Mouse (Mus musculus) lung, embryonic 15.5 days (tissue): ENCODE data around the gene Mettl18. TPM values are rescaled to one million over a fixed set of nuclear protein-coding genes. Genes with fewer than 3 reads are reported as not detected.

ENCODE experiments used
- ATAC-seq: fragments of 200-750 bp; cut with Nextera tagmentation; 2 replicates; pipeline ENCODE4 v1.8.0; 2017; ENCODE audit warnings: moderate number of reproducible peaks, borderline replicate concordance; ENCODE audit not compliant: low FRiP score, low TSS enrichment; ENCODE audit errors: extremely low read depth
- H3K27ac ChIP-seq: fragments of 300-500 bp; sonication (generic); 2 replicates; pipeline ENCODE4 v1.5.1; 2015; ENCODE audit warnings: moderate library complexity, mild to moderate bottlenecking, inconsistent platforms
- H3K27me3 ChIP-seq: fragments of 300-500 bp; sonication (generic); 2 replicates; pipeline ENCODE4 v1.6.1; 2015; ENCODE audit warnings: inconsistent platforms
- H3K36me3 ChIP-seq: fragments of 300-500 bp; sonication (generic); 2 replicates; pipeline ENCODE4 v1.6.1; 2015; ENCODE audit warnings: inconsistent platforms
- H3K4me1 ChIP-seq: fragments of 300-500 bp; sonication (generic); 2 replicates; pipeline ENCODE4 v1.6.1; 2015; ENCODE audit warnings: inconsistent platforms
- H3K4me2 ChIP-seq: fragments of 300-500 bp; sonication (generic); 2 replicates; pipeline ENCODE4 v1.6.1; 2015; ENCODE audit warnings: inconsistent platforms, mild to moderate bottlenecking, moderate library complexity
- H3K4me3 ChIP-seq: fragments of 300-500 bp; sonication (generic); 2 replicates; pipeline ENCODE4 v1.5.1; 2015; ENCODE audit warnings: mild to moderate bottlenecking, inconsistent platforms
- H3K9ac ChIP-seq: fragments of 300-500 bp; sonication (generic); 2 replicates; pipeline ENCODE4 v1.6.1; 2015; ENCODE audit warnings: inconsistent platforms
- H3K9me3 ChIP-seq: fragments of 300-500 bp; sonication (generic); 2 replicates; pipeline ENCODE4 v1.6.1; 2016; ENCODE audit warnings: inconsistent platforms
- WGBS: fragments of 180-500 bp; shearing (Covaris S2); methylation state at CpG from one replicate; pipeline ENCODE4 v1.1.7; 2015; 5-methylcytosine and 5-hydroxymethylcytosine counted together
- polyA plus RNA-seq: library from polyadenylated mRNA; unstranded; fragments of >200 nt; fragmentation: Nextera tagmentation; extraction: Ambion mirVana; gene quantifications from 2 replicates; pipeline ENCODE4 v1.2.1, GENCODE M21; 2015

The Mettl18 gene
- 10.5 and 11.8 TPM in 2 replicates for polyA plus RNA-seq

DNA sequence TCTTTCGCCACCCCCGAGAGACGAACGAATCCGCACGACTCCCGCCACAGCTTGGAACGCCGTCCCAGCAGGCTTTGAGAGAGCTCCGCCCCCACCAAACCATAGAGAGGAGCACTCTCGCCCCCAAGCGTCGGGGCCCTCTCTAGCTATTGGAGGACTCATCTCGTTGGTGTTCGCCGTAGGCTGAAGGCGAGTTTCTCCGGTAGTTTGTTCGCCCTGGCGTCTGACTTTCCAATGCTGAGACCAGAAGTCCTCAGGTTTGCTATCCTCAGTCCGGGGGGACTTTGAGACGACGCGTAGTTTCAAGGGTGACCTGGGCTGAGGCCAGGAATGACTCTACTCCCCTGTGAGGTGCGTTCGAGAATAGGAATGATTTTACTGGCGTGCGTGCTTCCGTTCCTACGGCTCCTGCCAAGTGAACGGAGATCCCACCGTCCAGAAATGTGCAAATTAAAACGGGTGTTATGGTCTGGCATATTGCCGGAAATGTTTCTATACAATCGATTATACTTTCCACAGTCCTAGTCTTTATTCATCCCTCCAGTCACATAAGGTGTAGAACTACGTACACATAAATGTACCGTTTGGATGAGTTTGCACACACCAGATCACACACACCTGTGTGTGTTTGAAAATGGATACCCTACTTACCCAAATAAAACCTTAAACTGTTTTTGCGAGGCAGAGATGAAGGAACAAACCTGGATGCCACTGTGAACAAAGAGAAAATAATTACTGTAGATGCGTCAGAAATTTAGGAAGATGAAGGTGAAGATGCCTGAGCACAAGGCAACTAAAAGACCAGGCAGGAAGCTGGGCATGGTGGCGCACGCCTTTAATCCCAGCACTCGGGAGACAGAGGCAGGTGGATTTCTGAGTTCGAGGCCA, at the start of gene Mettl18, which contains the start of gene BC055324:
Gene Mettl18 (plus strand): TSS at position 169 of the 888 bp plus-strand sequence.
Gene BC055324 (minus strand): TSS at position 76 of the 888 bp plus-strand sequence.
- 2% methylated on average over 43 of the region's 43 CpGs for WGBS

GRCm38 (mm10) chr1:163953396-163953795, 41.3 kb upstream of the Mettl18 start:
- H3K9me3 ChIP-seq, result no peaks in the 10 kb centered on the region
- H3K4me2 ChIP-seq, result no peak overlapping the region
- H3K27me3 ChIP-seq, result no peaks in the 10 kb centered on the region
- H3K36me3 ChIP-seq, result peaks cover 74% of the 10 kb centered on the region
- no peak overlapping the region for H3K27ac ChIP-seq
- no peaks in the 10 kb centered on the region for H3K4me1 ChIP-seq
- ATAC-seq, result no peak
- WGBS, result 79% methylated on average over 2 of the region's 2 CpGs
- H3K4me3 ChIP-seq, result no peak overlapping the region
- no peak overlapping the region for H3K9ac ChIP-seq

More for the DNA sequence above, at the start of gene Mettl18, which contains the start of gene BC055324:
- H3K4me3 ChIP-seq, result peak within 1 kb of the TSS; percentile 72
- H3K36me3 ChIP-seq, result no peaks in the 10 kb centered on the region
- peaks cover 7% of the 10 kb centered on the region for H3K4me1 ChIP-seq
- ATAC-seq, result peak; percentile 97
- peak within 1 kb of the TSS; percentile 65 for H3K27ac ChIP-seq
- peak within 1 kb of the TSS; percentile 73 for H3K9ac ChIP-seq
- H3K9me3 ChIP-seq, result no peaks in the 10 kb centered on the region
- peak within 1 kb of the TSS; percentile 59 for H3K4me2 ChIP-seq
- H3K27me3 ChIP-seq, result no peaks in the 10 kb centered on the region

DNA sequence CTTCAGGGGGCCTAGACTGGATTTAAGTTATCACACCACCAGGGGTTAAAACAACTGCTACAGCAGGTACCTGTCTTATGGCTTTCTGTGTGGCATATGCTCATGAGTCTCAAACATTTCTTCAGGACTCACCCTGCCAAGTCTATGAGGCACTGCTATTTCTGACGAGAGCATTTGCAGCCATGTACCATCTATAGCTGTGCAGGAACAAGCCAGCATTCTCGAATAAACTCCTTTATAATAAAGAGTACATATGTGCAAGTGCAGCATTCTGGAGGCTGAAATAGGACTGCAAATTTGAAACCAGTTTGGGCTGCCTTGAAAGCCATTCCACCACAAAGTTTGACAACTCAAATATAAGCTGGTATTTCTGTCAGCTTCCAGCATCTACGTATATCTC, 36.7 kb upstream of the Mettl18 start:
- Histone ChIP-seq H3K9ac (no peak overlapping the region), H3K27me3 (no peaks in the 10 kb centered on the region), H3K36me3 (peaks cover 53% of the 10 kb centered on the region), H3K4me1 (no peaks in the 10 kb centered on the region), H3K4me3 (no peak overlapping the region), H3K9me3 (no peaks in the 10 kb centered on the region), H3K27ac (no peak overlapping the region), H3K4me2 (no peak overlapping the region)
- no peak for ATAC-seq
- 78% methylated on average over 3 of the region's 3 CpGs for WGBS

DNA sequence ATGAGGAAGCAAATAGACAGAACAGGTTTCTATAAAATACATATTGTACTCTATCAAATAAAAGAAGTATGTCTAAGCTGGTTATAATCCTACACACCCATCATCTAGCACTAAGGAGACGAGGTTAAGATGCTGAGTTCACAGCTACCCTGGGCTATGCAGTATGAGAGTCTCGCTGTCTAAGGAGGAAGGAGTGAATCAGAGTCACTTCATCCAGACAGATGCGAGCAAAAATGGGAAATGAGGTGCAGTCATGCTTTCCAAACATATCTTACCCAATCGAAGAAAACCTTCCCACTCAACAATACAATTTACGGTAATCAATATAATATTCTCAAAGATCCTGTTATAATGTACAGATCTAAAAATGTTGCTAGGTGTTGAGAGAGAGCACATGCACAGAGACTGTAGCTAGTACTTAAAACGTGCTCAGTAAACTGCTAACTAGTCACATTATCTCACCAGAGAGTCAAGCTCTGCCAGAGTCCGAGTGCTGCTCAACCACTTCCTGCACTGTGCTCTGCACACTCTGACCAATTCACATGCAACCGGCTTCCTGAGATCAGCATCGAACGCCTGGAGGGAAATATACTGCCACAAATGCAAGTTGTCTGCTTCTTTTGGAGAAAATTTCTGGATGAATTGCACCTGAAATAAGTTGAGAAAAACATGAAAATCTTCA, 30.5 kb upstream of the Mettl18 start:
- no peaks in the 10 kb centered on the region for H3K27me3 ChIP-seq
- H3K9me3 ChIP-seq, result no peaks in the 10 kb centered on the region
- 83% methylated on average over 10 of the region's 10 CpGs for WGBS
- H3K36me3 ChIP-seq, result peaks cover 34% of the 10 kb centered on the region
- ATAC-seq, result no peak
- no peak overlapping the region for H3K4me3 ChIP-seq
- no peak overlapping the region for H3K27ac ChIP-seq
- no peak overlapping the region for H3K4me2 ChIP-seq
- H3K9ac ChIP-seq, result no peak overlapping the region
- no peaks in the 10 kb centered on the region for H3K4me1 ChIP-seq

GRCm38 (mm10) chr1:163974471-163974870, 20.2 kb upstream of the Mettl18 start:
- Histone ChIP-seq H3K9me3 (no peaks in the 10 kb centered on the region), H3K36me3 (peaks cover 10% of the 10 kb centered on the region), H3K27me3 (no peaks in the 10 kb centered on the region), H3K4me1 (no peaks in the 10 kb centered on the region), H3K27ac (no peak overlapping the region), H3K4me2 (no peak overlapping the region), H3K4me3 (no peak overlapping the region), H3K9ac (no peak overlapping the region)
- no peak for ATAC-seq
- WGBS, result 79% methylated on average over 1 of the region's 1 CpGs

DNA sequence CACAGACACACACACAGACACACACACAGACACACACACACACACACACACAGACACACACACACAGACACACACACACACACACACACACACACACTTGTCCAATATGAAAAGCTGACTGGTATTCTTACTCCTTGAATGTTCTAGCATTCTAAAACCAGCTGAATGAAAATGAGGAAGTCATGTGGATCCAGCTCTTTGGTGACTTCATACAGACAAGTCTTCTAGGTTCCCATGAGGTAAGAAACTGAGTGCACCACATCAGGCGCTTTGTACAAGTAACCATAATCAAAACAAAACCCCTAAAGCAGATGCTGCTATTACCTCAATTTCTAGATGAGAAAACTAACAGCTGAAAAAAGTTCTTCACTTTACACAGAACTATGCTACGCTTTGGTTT, 19.6 kb upstream of the Mettl18 start:
- Histone ChIP-seq H3K9ac (no peak overlapping the region), H3K4me1 (no peaks in the 10 kb centered on the region), H3K4me3 (no peak overlapping the region), H3K27me3 (no peaks in the 10 kb centered on the region), H3K9me3 (no peaks in the 10 kb centered on the region), H3K36me3 (peaks cover 16% of the 10 kb centered on the region), H3K4me2 (no peak overlapping the region), H3K27ac (no peak overlapping the region)
- WGBS, result 86% methylated on average over 2 of the region's 2 CpGs
- no peak for ATAC-seq

- no peaks in the 10 kb centered on the region for H3K9me3 ChIP-seq
- WGBS, result 82% methylated on average over 1 of the region's 1 CpGs
- H3K4me3 ChIP-seq, result no peak overlapping the region
- no peaks in the 10 kb centered on the region for H3K27me3 ChIP-seq
- H3K9ac ChIP-seq, result no peak overlapping the region
- H3K27ac ChIP-seq, result no peak overlapping the region
- H3K4me2 ChIP-seq, result no peak overlapping the region
- no peak for ATAC-seq
- no peaks in the 10 kb centered on the region for H3K4me1 ChIP-seq
- H3K36me3 ChIP-seq, result peaks cover 17% of the 10 kb centered on the region
Observed at GRCm38 (mm10) chr1:163976515-163976914, 18.2 kb upstream of the Mettl18 start.

DNA sequence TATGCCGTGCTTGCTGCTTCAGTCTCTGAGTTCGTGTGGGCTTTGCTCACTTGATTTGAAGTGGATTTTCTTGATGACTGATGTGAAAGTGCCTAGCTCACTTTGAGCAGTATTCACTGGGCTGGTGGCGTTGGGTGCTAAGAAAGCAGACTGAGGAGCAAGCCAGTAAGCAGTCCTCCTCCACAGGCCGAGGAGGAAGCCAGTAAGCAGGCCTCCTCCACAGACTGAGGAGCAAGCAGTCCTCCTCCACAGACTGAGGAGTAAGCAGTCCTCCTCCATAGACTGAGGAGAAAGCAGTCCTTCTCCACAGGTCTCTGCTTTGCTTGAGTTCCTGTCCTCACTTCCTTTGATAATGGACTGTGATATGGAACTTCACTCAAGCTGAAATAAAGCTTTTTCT, 2.3 kb upstream of the Mettl18 start:
- no peak for ATAC-seq
- no peak overlapping the region for H3K9ac ChIP-seq
- H3K27ac ChIP-seq, result no peak overlapping the region
- no peak overlapping the region for H3K4me3 ChIP-seq
- H3K36me3 ChIP-seq, result no peaks in the 10 kb centered on the region
- no peaks in the 10 kb centered on the region for H3K9me3 ChIP-seq
- peaks cover 7% of the 10 kb centered on the region for H3K4me1 ChIP-seq
- no peak overlapping the region for H3K4me2 ChIP-seq
- no peaks in the 10 kb centered on the region for H3K27me3 ChIP-seq
- 82% methylated on average over 4 of the region's 4 CpGs for WGBS

GRCm38 (mm10) chr1:163994173-163994720, 442 bp upstream of the Mettl18 start:
- Histone ChIP-seq H3K9me3 (no peaks in the 10 kb centered on the region), H3K27ac (peak overlapping the region; percentile 57), H3K27me3 (no peaks in the 10 kb centered on the region), H3K9ac (peak overlapping the region; percentile 73), H3K4me2 (peak overlapping the region; percentile 59), H3K4me3 (peak overlapping the region; percentile 72), H3K4me1 (peaks cover 7% of the 10 kb centered on the region), H3K36me3 (no peaks in the 10 kb centered on the region)
- 1% methylated on average over 38 of the region's 38 CpGs for WGBS
- peak; percentile 36 for ATAC-seq

DNA sequence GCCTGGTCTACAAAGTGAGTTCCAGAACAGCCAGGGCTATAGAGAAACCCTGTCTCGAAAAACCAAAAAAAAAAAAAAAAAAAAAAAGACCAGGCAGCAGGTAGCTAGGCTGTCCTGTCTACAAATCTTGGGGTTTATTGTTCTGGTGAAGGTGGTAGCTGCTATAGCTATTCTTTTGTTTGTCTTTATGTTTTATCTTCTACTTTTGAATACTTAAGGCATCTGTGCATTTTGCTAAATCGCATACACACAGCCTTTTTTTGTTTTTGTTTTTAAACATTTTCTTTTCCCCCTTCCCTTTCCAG, 872 bp downstream of the Mettl18 start:
- Histone ChIP-seq H3K27me3 (no peaks in the 10 kb centered on the region), H3K4me2 (peak overlapping the region; percentile 59), H3K4me1 (peaks cover 7% of the 10 kb centered on the region), H3K9me3 (no peaks in the 10 kb centered on the region), H3K9ac (peak overlapping the region; percentile 70; the same call in 1 of the 2 replicates), H3K36me3 (no peaks in the 10 kb centered on the region), H3K4me3 (peak overlapping the region; percentile 72), H3K27ac (no peak overlapping the region)
- WGBS, result 75% methylated on average over 2 of the region's 2 CpGs
- ATAC-seq, result no peak

DNA sequence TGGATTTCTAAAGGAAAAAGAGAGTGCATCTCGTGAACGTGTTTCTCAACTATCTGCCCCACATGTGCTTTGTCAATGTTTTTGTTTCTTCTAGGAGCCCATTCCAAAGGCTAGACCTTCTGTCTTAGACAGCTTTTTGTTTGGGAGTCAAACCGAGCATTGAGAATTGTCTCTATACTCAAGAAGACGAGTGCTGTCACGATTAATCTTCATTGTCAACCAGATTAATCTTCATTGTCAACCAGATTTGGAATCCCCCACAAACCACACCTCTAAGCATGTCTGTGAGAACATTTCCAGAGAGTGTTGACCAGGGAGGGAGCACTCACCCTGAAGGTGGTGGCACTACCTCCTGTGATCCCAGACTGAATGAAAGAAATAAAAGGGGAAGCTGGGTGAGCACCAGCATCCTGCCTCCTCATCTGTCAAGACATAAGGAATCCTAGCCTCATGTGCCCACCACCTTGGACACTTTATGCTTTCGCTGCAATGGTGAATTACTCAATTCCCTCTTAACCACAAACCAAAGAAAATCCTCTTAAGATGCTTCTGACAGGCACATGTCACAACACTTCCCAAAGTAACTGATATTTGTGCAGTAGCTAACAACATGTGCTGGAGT, 7.3 kb downstream of the Mettl18 start:
- no peaks in the 10 kb centered on the region for H3K36me3 ChIP-seq
- H3K27ac ChIP-seq, result no peak overlapping the region
- 69% methylated on average over 6 of the region's 6 CpGs for WGBS
- H3K27me3 ChIP-seq, result no peaks in the 10 kb centered on the region
- no peak overlapping the region for H3K4me2 ChIP-seq
- ATAC-seq, result no peak
- no peak overlapping the region for H3K9ac ChIP-seq
- no peaks in the 10 kb centered on the region for H3K9me3 ChIP-seq
- H3K4me1 ChIP-seq, result no peaks in the 10 kb centered on the region
- H3K4me3 ChIP-seq, result no peak overlapping the region
